Mouse (Mus musculus): ENCODE data around the gene Zfp131.

Zfp131 gene

DNA sequence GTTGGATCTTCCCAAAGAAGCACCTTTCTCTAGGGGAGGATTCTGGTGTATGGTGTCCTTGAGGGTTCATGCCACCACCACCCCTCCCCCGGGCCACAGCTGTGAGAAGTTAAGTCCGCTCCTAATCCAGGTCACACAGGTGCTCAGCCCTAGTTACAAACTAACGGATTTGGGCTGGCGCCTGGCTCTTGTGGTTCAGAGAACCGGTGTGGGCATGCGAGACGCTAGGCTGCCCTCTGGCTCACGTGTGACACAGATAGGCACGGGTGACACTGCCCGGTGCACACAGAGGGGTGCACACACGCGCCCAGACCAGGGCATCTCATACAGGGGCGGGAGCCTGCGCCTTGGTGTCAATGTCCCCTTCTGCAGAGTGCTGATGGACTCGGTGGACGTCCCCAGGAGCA lies 35.5 kb downstream of the Zfp131 start:
- no peak for DNase-seq (ENCODE audit: low spot score)

DNA sequence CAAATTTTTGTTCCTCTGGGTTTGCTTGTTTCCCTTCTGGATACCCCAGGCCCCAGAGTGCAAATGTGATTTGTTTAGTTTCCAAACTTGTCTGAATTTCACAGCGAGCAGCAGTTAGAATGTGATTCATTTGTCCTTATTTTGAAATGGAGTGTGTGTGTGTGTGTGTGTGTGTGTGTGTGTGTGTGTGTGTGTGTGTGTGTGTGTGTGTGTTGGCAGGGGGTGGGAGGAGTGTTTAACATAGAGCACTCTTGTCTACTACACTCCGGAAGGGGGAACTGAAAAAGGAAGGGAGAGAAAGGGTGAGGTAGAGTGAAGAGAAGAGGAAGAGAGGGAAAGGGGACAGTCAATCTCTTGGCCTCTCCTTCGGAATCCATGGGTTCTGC lies 36.1 kb downstream of the Zfp131 start:
- DNase-seq (ENCODE audit: low spot score), result no peak

GRCm38 (mm10) chr13:119753859-119754634 lies 36.6 kb downstream of the Zfp131 start:
- no peak for DNase-seq (ENCODE audit: low spot score)

DNA sequence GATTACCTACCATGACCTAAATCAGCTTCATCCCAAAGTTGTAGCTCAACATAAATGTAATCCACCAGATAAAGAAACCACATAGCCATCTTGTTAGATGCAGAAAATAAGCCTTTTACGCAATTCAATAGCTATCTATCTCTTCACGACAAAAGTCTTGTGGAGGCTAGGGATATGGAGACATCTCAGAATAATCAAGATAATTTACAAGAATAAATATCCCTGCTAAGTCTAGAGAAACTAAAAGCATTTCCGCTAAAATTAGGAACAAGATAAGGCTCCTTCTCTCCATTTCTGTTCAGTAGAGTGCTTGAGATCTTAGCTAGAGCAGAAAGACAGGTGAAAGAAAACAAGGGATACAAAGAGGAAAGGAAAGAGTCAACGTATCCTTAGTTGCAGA lies 43.8 kb downstream of the Zfp131 start:
- no peak for DNase-seq (ENCODE audit: low spot score)

GRCm38 (mm10) chr13:119743470-119743869 lies 47.2 kb downstream of the Zfp131 start:
- DNase-seq (ENCODE audit: low spot score), result no peak

DNA sequence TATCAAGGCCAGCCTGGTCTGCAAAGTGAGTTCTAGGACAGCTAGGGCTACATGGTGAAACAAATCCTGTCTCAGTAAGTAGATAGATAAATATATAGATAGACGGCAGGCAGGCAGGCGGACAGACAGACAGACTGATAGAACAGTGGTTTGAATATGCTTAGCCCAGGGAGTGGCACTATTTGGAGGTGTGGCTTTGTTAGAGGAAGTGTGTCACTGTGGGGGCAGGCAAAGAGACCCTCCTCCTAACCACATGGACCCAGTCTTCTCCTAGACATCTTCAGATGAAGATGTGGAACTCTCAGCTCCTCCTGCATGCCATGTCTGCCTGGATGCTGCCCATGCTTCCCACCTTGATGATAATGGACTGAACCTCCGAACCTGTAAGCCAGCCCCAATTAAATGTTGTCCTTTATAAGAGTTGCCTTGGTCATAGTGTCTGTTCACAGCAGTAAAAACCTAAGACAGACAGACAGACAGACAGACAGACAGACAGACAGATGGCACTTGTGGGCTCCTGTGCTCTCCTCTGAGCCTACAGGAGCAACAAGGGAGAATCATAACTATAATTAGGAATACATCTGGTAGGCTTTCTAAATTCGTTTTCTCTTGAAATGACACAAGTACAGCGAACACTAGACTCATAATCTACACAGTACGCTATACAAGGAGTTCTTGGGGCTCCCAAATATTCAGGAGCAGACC lies 47.8 kb downstream of the Zfp131 start:
- no peak for DNase-seq (ENCODE audit: low spot score)

- no peak for DNase-seq (ENCODE audit: low spot score)
Observed at GRCm38 (mm10) chr13:119741390-119742237, 49.1 kb downstream of the Zfp131 start.

DNA sequence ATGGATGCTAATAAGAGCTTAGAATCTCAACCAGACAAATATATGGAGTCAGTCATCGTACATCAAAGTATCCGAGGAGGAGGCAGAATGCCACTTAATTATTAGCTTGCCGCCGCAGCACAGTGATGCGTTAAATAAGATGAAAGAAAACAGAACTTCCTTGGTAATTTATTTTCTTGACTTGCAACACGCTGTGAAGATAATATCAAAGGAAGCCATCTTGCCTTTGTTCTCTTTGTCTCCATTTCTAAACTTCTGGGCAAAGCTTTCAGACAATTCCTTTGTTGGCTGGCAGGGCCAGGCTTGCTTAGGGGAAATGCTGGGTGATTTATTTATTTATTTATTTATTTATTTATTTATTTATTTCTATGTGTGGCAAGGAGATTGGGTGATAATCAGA lies 59.2 kb downstream of the Zfp131 start:
- no peak for DNase-seq (ENCODE audit: low spot score)

DNA sequence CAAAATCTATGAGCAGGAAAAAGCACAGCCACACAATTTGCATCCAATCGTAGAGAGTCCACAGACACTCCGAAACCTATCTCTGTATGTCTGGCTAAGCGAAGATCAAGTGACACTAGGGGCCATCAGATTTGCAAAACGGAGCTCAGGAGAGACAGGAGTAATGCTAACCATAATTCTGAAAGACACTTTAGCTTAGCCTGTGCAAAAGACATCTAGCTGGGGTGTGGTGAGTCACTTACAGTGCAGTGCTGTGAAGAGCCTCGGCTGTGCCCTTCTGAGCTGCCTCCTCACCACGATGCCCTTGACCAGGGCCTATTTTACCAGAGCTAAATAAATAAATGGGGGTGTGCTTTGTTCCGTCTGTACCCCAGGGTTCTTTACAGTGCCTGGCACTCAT lies 61.3 kb downstream of the Zfp131 start:
- no peak for DNase-seq (ENCODE audit: low spot score)

GRCm38 (mm10) chr13:119727608-119728387 lies 62.9 kb downstream of the Zfp131 start:
- DNase-seq (ENCODE audit: low spot score), result no peak

DNA sequence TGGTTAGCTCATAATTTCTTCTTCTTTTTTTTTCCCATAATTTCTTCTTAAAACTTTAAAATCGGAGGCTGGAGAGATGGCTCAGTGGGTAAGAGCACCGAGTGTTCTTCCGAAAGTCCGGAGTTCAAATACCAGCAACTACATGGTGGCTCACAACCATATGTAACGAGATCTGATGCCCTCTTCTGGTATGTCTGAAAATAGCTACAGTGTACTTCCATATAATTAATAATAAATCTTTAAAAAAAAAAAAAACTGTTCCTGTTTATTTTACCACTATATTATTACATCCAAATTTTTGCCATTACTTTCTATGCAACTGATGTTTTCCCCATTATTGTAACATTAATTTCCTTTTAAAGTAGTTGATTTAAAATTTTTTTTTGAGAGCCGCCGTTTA lies 66.1 kb downstream of the Zfp131 start:
- DNase-seq (ENCODE audit: low spot score), result no peak

GRCm38 (mm10) chr13:119723368-119723767 lies 67.3 kb downstream of the Zfp131 start:
- no peak for DNase-seq (ENCODE audit: low spot score)

- DNase-seq (ENCODE audit: low spot score), result no peak
Observed at GRCm38 (mm10) chr13:119722447-119722846, 68.2 kb downstream of the Zfp131 start.

GRCm38 (mm10) chr13:119716105-119716504 lies 74.6 kb downstream of the Zfp131 start:
- DNase-seq (ENCODE audit: low spot score), result no peak

Data from lung, postnatal 25 days (tissue).